Mouse (Mus musculus): ENCODE measurements at regions not wholly inside any gene's neighbourhood (a gene's known extent, or its start where the extent isn't known, plus 50 kb on each side); places are given as distances from the start of the nearest gene placed in this dataset.
"Not testable (repeated sequence)": the region's sequence is repeated elsewhere in the genome, so short reads cannot be mapped to it uniquely, and the experiment has no call there.

GRCm38 (mm10) chr15:3171774-3172173, 96.6 kb upstream of the Selenop start:
- Histone ChIP-seq H3K4me3 (ENCODE audit: low read depth, low read length) (no peak overlapping the region), H3K9me3 (ENCODE audit: control insufficient read depth, low read length) (no peaks in the 10 kb centered on the region), H3K36me3 (ENCODE audit: control insufficient read depth, insufficient read depth, low read length) (no peaks in the 10 kb centered on the region), H3K27ac (replicated peaks; ENCODE audit: low read depth, low read length) (no peak overlapping the region), H3K9ac (ENCODE audit: low read depth, low read length) (no peak overlapping the region), H3K4me1 (ENCODE audit: control insufficient read depth, insufficient read depth, low read length) (no peaks in the 10 kb centered on the region), H3K4me2 (ENCODE audit: low read depth, low read length) (no peak overlapping the region), H3K27me3 (replicated peaks; ENCODE audit: control insufficient read depth, insufficient read depth, low read length) (no peaks in the 10 kb centered on the region)
- ATAC-seq (ENCODE audit: low read depth) (no peak), DNase-seq (ENCODE audit: low spot score) (no peak)

GRCm38 (mm10) chr15:3174072-3174471, 94.3 kb upstream of the Selenop start:
- no peak overlapping the region for H3K9ac ChIP-seq (ENCODE audit: low read depth, low read length)
- ATAC-seq (ENCODE audit: low read depth), result no peak
- H3K4me2 ChIP-seq (ENCODE audit: low read depth, low read length), result no peak overlapping the region
- WGBS, result 53% methylated on average over 2 of the region's 2 CpGs
- DNase-seq (ENCODE audit: low spot score), result no peak
- no peaks in the 10 kb centered on the region for H3K36me3 ChIP-seq (ENCODE audit: control insufficient read depth, insufficient read depth, low read length)
- H3K27me3 ChIP-seq (replicated peaks; ENCODE audit: control insufficient read depth, insufficient read depth, low read length), result no peaks in the 10 kb centered on the region
- H3K4me3 ChIP-seq (ENCODE audit: low read depth, low read length), result no peak overlapping the region
- no peak overlapping the region for H3K27ac ChIP-seq (replicated peaks; ENCODE audit: low read depth, low read length)
- H3K4me1 ChIP-seq (ENCODE audit: control insufficient read depth, insufficient read depth, low read length), result no peaks in the 10 kb centered on the region
- H3K9me3 ChIP-seq (ENCODE audit: control insufficient read depth, low read length), result no peaks in the 10 kb centered on the region

GRCm38 (mm10) chr15:3174848-3175247, 93.5 kb upstream of the Selenop start:
- Histone ChIP-seq H3K9ac (ENCODE audit: low read depth, low read length) (no peak overlapping the region), H3K4me3 (ENCODE audit: low read depth, low read length) (no peak overlapping the region), H3K27me3 (replicated peaks; ENCODE audit: control insufficient read depth, insufficient read depth, low read length) (no peaks in the 10 kb centered on the region), H3K4me2 (ENCODE audit: low read depth, low read length) (no peak overlapping the region), H3K36me3 (ENCODE audit: control insufficient read depth, insufficient read depth, low read length) (no peaks in the 10 kb centered on the region), H3K4me1 (ENCODE audit: control insufficient read depth, insufficient read depth, low read length) (no peaks in the 10 kb centered on the region), H3K27ac (replicated peaks; ENCODE audit: low read depth, low read length) (no peak overlapping the region), H3K9me3 (ENCODE audit: control insufficient read depth, low read length) (no peaks in the 10 kb centered on the region)
- no peak for ATAC-seq (ENCODE audit: low read depth)
- DNase-seq (ENCODE audit: low spot score), result peak; percentile 9
- 47% methylated on average over 2 of the region's 2 CpGs for WGBS

- no peaks in the 10 kb centered on the region for H3K4me1 ChIP-seq (ENCODE audit: control insufficient read depth, insufficient read depth, low read length)
- no peaks in the 10 kb centered on the region for H3K9me3 ChIP-seq (ENCODE audit: control insufficient read depth, low read length)
- DNase-seq (ENCODE audit: low spot score), result peak; percentile 76
- no peaks in the 10 kb centered on the region for H3K27me3 ChIP-seq (replicated peaks; ENCODE audit: control insufficient read depth, insufficient read depth, low read length)
- no peak overlapping the region for H3K27ac ChIP-seq (replicated peaks; ENCODE audit: low read depth, low read length)
- H3K36me3 ChIP-seq (ENCODE audit: control insufficient read depth, insufficient read depth, low read length), result no peaks in the 10 kb centered on the region
- H3K9ac ChIP-seq (ENCODE audit: low read depth, low read length), result no peak overlapping the region
- WGBS, result 83% methylated on average over 2 of the region's 2 CpGs
- ATAC-seq (ENCODE audit: low read depth), result no peak
- H3K4me2 ChIP-seq (ENCODE audit: low read depth, low read length), result no peak overlapping the region
- H3K4me3 ChIP-seq (ENCODE audit: low read depth, low read length), result no peak overlapping the region
These were observed 66.3 kb upstream of the Selenop start for GRCm38 (mm10) chr15:3201912-3202653.

GRCm38 (mm10) chr15:3205522-3205921, 62.8 kb upstream of the Selenop start:
- H3K4me1 ChIP-seq (ENCODE audit: control insufficient read depth, insufficient read depth, low read length), result no peaks in the 10 kb centered on the region
- ATAC-seq (ENCODE audit: low read depth) (no peak), DNase-seq (ENCODE audit: low spot score) (no peak)
- no peak overlapping the region for H3K4me2 ChIP-seq (ENCODE audit: low read depth, low read length)
- H3K36me3 ChIP-seq (ENCODE audit: control insufficient read depth, insufficient read depth, low read length), result no peaks in the 10 kb centered on the region
- H3K27ac ChIP-seq (replicated peaks; ENCODE audit: low read depth, low read length), result no peak overlapping the region
- H3K9me3 ChIP-seq (ENCODE audit: control insufficient read depth, low read length), result 0 out of 2 replicates have a peak, but pooled peaks cover 7% of the 10 kb centered on the region
- 74% methylated on average over 6 of the region's 6 CpGs for WGBS
- H3K27me3 ChIP-seq (replicated peaks; ENCODE audit: control insufficient read depth, insufficient read depth, low read length), result no peaks in the 10 kb centered on the region
- no peak overlapping the region for H3K4me3 ChIP-seq (ENCODE audit: low read depth, low read length)
- no peak overlapping the region for H3K9ac ChIP-seq (ENCODE audit: low read depth, low read length)

- H3K27me3 ChIP-seq (replicated peaks; ENCODE audit: control insufficient read depth, insufficient read depth, low read length); H3K27ac ChIP-seq (replicated peaks; ENCODE audit: low read depth, low read length); H3K9me3 ChIP-seq (ENCODE audit: control insufficient read depth, low read length); H3K4me2 ChIP-seq (ENCODE audit: low read depth, low read length); ATAC-seq (ENCODE audit: low read depth); H3K4me3 ChIP-seq (ENCODE audit: low read depth, low read length); H3K36me3 ChIP-seq (ENCODE audit: control insufficient read depth, insufficient read depth, low read length); H3K9ac ChIP-seq (ENCODE audit: low read depth, low read length); H3K4me1 ChIP-seq (ENCODE audit: control insufficient read depth, insufficient read depth, low read length): not testable (repeated sequence)
- peak; percentile 12 for DNase-seq (ENCODE audit: low spot score)
- WGBS, result 51% methylated on average over 6 of the region's 6 CpGs
These were observed 62.3 kb upstream of the Selenop start for GRCm38 (mm10) chr15:3206076-3206475.

- no peak overlapping the region for H3K9ac ChIP-seq (ENCODE audit: low read depth, low read length)
- no peaks in the 10 kb centered on the region for H3K36me3 ChIP-seq (ENCODE audit: control insufficient read depth, insufficient read depth, low read length)
- 6% methylated on average over 4 of the region's 4 CpGs for WGBS
- no peak overlapping the region for H3K27ac ChIP-seq (replicated peaks; ENCODE audit: low read depth, low read length)
- H3K27me3 ChIP-seq (replicated peaks; ENCODE audit: control insufficient read depth, insufficient read depth, low read length), result no peaks in the 10 kb centered on the region
- H3K4me3 ChIP-seq (ENCODE audit: low read depth, low read length), result no peak overlapping the region
- H3K9me3 ChIP-seq (ENCODE audit: control insufficient read depth, low read length), result no peaks in the 10 kb centered on the region
- H3K4me2 ChIP-seq (ENCODE audit: low read depth, low read length), result no peak overlapping the region
- no peaks in the 10 kb centered on the region for H3K4me1 ChIP-seq (ENCODE audit: control insufficient read depth, insufficient read depth, low read length)
- ATAC-seq (ENCODE audit: low read depth) (no peak), DNase-seq (ENCODE audit: low spot score) (peak; percentile 67)
These were observed 54.6 kb upstream of the Selenop start for GRCm38 (mm10) chr15:3213721-3214120.

DNA sequence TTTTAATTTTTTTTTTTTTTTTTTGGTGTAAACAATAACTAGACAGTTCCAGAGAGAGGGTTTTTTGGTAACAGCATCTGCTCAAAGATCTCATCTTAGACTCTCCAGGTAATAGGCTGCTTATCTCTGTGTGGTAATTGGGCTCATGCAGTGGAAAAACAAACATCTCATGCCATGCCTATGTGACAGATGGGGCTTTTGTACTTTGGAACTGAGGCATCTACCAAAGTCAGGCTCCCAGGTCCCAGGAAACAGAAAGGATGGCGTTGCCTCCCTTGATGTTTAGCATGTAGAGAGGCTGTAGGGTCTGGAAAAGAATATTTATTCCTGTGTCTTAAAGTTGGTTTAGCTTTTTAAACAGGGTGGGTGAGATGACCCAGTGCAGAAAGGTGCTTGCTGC, 53.1 kb upstream of the Selenop start:
- no peak overlapping the region for H3K4me2 ChIP-seq (ENCODE audit: low read depth, low read length)
- DNase-seq (ENCODE audit: low spot score) (no peak), ATAC-seq (ENCODE audit: low read depth) (no peak)
- H3K9me3 ChIP-seq (ENCODE audit: control insufficient read depth, low read length), result no peaks in the 10 kb centered on the region
- no peaks in the 10 kb centered on the region for H3K36me3 ChIP-seq (ENCODE audit: control insufficient read depth, insufficient read depth, low read length)
- WGBS, result 39% methylated on average over 1 of the region's 1 CpGs
- no peak overlapping the region for H3K4me3 ChIP-seq (ENCODE audit: low read depth, low read length)
- no peaks in the 10 kb centered on the region for H3K27me3 ChIP-seq (replicated peaks; ENCODE audit: control insufficient read depth, insufficient read depth, low read length)
- no peak overlapping the region for H3K9ac ChIP-seq (ENCODE audit: low read depth, low read length)
- H3K4me1 ChIP-seq (ENCODE audit: control insufficient read depth, insufficient read depth, low read length), result no peaks in the 10 kb centered on the region
- H3K27ac ChIP-seq (replicated peaks; ENCODE audit: low read depth, low read length), result no peak overlapping the region
